Mouse (Mus musculus) activated CD4-positive, CD25-positive, alpha-beta regulatory T cell, adult 4 months (primary cell): ENCODE results near the gene Vav3. TPM values are rescaled to one million over a fixed set of nuclear protein-coding genes. Genes with fewer than 3 reads are reported as not detected.
"Not testable (repeated sequence)": the region's sequence is repeated elsewhere in the genome, so short reads cannot be mapped to it uniquely, and the experiment has no call there.

Experiments
- ATAC-seq: one replicate; pipeline ENCODE4 v1.8.0; 2017
- polyA plus RNA-seq, 2 experiments: library from polyadenylated mRNA; unstranded; fragments of 100-300 nt; shearing (Covaris generic); gene quantifications; one replicate each; pipeline ENCODE4 v1.2.1; 2017

The Vav3 gene
- polyA plus RNA-seq, 2 experiments from 2014 or later, result 8.7 to 12.2 TPM

GRCm38 (mm10) chr3:109444077-109444476 lies 103.6 kb downstream of the Vav3 start:
- ATAC-seq, result peak; percentile 80

GRCm38 (mm10) chr3:109446903-109447302 lies 106.5 kb downstream of the Vav3 start:
- no peak for ATAC-seq

- not testable (repeated sequence) for ATAC-seq
These were observed 107.8 kb downstream of the Vav3 start for GRCm38 (mm10) chr3:109448249-109448648.

- ATAC-seq, result peak; percentile 55
These were observed 111.5 kb downstream of the Vav3 start for GRCm38 (mm10) chr3:109451966-109452365.

GRCm38 (mm10) chr3:109454633-109455032 lies 114.2 kb downstream of the Vav3 start:
- ATAC-seq, result peak; percentile 83

- ATAC-seq, result no peak
These were observed 115.9 kb downstream of the Vav3 start for GRCm38 (mm10) chr3:109456340-109456739.

- ATAC-seq, result no peak
These were observed 123.2 kb downstream of the Vav3 start for GRCm38 (mm10) chr3:109463684-109464083.

- no peak for ATAC-seq
These were observed 124.1 kb downstream of the Vav3 start for GRCm38 (mm10) chr3:109464600-109464999.

GRCm38 (mm10) chr3:109466541-109466940 lies 126.1 kb downstream of the Vav3 start:
- ATAC-seq, result no peak

GRCm38 (mm10) chr3:109467288-109467687 lies 126.8 kb downstream of the Vav3 start:
- ATAC-seq, result peak; percentile 74

- no peak for ATAC-seq
These were observed 129.0 kb downstream of the Vav3 start for GRCm38 (mm10) chr3:109469465-109469864.

- ATAC-seq, result no peak
These were observed 130.3 kb downstream of the Vav3 start for GRCm38 (mm10) chr3:109470651-109471255.

GRCm38 (mm10) chr3:109476521-109476920 lies 136.1 kb downstream of the Vav3 start:
- ATAC-seq, result no peak

- no peak for ATAC-seq
These were observed 137.8 kb downstream of the Vav3 start for GRCm38 (mm10) chr3:109478297-109478696.

GRCm38 (mm10) chr3:109480625-109481024 lies 140.2 kb downstream of the Vav3 start:
- ATAC-seq, result no peak

- no peak for ATAC-seq
These were observed 146.3 kb downstream of the Vav3 start for GRCm38 (mm10) chr3:109486786-109487185.

- ATAC-seq, result no peak
These were observed 147.4 kb downstream of the Vav3 start for GRCm38 (mm10) chr3:109487823-109488222.

GRCm38 (mm10) chr3:109488750-109489171 lies 148.3 kb downstream of the Vav3 start:
- no peak for ATAC-seq

GRCm38 (mm10) chr3:109490561-109491296 lies 150.3 kb downstream of the Vav3 start:
- ATAC-seq, result no peak

- peak; percentile 82 for ATAC-seq
These were observed 151.1 kb downstream of the Vav3 start for GRCm38 (mm10) chr3:109491568-109491967.

- ATAC-seq, result no peak
These were observed 156.0 kb downstream of the Vav3 start for GRCm38 (mm10) chr3:109496461-109496860.

- ATAC-seq, result no peak
These were observed 156.6 kb downstream of the Vav3 start for GRCm38 (mm10) chr3:109497074-109497473.

- ATAC-seq, result no peak
These were observed 159.5 kb downstream of the Vav3 start for GRCm38 (mm10) chr3:109499861-109500456.

- ATAC-seq, result no peak
These were observed 169.3 kb downstream of the Vav3 start for GRCm38 (mm10) chr3:109509784-109510183.
